Mouse (Mus musculus) gastrocnemius, postnatal 10 days (tissue): ENCODE results near the gene Ccdc148. TPM values are rescaled to one million over a fixed set of nuclear protein-coding genes. Genes with fewer than 3 reads are reported as not detected.
A peak's percentile ranks its signal among the peaks of the same experiment; 100 is the strongest.

Experiments used
- DNase-seq: peaks from one replicate; pipeline ENCODE4 v3.0.0; 2021; ENCODE audit warnings: mixed read lengths
- long read RNA-seq, 2 experiments: library from polyadenylated mRNA; stranded (forward); transcript quantifications; one replicate each; pipeline ENCODE4 v2.0.0; 2021
- total RNA-seq, 2 experiments: library from RNA; stranded (reverse); gene quantifications; 2 replicates each; pipeline ENCODE4 v1.2.3; 2021

The Ccdc148 gene
- total RNA-seq = under 1 TPM; 0.23 to 0.27 TPM
- long read RNA-seq, experiment 1 = 0 reads
- long read RNA-seq, experiment 2 = 0 reads

DNA sequence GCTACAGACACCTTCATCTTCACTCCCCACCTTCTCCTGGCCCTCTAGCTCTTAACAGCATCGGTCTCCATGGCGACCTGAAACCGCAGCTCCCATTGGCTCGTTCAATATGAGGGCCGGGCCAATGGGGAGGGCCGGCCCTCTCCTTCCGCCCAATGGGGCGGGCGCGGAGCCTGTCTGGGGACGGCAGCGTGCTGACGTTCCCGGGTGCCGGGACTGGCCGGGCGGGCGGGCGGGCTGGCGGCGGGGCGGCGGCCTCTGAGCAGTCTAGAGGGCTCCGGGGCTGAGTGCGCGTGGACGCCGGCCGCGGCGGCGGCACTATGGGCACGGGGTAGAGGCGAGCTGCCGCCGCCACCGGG is at the start of gene Ccdc148, which contains the start of gene Pkp4:
Gene Ccdc148 (minus strand): TSS at position 79 of the 359 bp plus-strand sequence.
Gene Pkp4 (plus strand): TSS at position 246 of the 359 bp plus-strand sequence.
- peak; percentile 89 for DNase-seq

DNA sequence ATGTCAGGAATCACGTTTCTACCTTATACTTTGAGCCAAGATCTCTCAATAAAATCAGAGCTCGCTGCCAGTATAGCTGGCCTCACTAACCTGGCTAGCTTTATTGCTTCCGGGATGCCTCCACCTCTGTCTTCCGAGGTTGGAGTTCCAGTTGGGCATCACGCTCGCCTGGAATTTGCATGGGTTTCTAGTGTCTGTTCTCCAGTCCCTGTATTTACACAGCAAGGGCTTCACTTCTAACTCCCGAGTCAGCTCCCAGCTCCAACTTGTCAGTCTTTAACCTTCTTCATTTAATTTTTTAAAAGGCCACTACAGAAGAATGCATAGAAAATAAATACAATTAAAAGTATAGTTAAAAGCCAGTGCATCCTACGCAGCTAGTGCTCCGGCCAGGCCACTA is 47.8 kb upstream of the Ccdc148 start:
- DNase-seq = no peak

DNA sequence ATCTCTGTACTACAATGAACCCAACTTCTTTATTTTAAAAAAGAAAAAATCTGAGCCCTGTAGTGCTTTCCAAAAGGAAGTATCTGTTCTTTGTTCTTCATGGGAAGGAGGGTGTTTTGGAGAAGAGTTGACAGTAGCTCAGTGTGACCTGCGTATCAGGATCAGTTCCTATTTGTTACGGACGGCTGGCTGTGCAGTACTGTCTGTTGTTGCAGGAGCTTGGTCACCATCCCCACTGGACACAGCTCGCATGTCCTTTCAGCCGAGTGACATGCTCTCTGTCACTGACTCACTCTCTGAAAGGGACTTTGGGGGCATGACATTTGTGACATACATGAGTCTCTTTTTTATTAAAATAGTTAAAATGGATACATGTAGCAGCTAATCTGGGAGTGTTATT is 47.2 kb upstream of the Ccdc148 start:
- no peak for DNase-seq

DNA sequence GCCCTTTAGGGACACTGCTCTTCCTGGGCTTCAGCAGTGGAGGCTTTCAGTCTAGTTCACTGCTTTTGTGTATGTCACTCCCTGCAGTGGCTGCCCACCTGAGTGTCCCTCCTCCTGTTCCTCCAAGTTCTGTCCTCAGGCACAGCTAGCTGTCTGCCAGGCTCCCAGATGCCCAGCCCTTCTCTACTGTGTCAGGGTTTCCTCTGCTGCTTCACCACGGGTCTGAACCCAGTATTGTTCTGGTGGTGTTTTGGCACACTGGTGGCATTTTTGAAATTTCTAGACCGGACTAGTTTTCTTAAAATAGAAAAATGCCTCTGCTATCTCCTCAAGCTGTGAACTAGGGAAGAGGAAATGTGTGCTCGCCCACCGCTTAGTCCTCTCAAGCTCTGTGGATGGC is 46.8 kb upstream of the Ccdc148 start:
- DNase-seq = no peak

DNA sequence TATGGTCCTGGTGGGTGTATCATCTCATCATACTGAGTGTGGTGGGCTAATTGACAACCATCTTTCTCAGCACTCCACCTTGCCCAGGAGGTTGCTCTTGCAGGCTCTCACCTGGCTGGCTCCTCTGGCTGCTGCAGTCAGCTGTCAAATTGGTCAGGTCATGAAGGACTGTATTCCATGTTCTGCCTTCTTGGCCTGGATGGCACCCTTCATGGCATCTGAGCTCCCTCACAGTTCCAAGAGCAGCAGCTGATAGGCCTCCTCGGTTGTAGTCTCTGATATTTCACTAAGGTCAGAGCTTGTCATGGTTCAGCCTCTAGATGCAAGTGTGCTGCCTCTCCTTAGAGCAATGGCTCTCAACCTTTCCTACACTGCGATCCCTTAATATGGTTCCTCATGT is 45.7 kb upstream of the Ccdc148 start:
- DNase-seq = no peak

DNA sequence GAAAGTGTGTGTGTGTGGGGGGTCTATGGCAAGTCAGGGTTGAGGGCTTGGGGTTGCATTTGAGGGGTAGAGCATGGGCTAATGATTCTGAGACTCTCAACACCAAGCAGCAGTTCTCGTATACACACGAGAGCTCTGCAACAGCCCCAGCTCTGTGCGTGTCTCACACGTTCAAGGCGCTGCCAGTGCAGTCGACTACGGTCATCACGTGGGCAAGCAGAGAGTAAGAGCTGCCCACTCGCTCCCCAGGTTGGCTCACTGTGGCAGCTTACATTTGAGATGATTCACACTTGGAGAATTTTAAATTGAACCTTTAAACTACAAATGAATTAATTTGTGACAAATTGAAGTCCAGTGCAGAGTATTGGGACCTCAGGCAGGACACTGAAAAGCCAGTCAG is 44.6 kb upstream of the Ccdc148 start:
- no peak for DNase-seq

DNA sequence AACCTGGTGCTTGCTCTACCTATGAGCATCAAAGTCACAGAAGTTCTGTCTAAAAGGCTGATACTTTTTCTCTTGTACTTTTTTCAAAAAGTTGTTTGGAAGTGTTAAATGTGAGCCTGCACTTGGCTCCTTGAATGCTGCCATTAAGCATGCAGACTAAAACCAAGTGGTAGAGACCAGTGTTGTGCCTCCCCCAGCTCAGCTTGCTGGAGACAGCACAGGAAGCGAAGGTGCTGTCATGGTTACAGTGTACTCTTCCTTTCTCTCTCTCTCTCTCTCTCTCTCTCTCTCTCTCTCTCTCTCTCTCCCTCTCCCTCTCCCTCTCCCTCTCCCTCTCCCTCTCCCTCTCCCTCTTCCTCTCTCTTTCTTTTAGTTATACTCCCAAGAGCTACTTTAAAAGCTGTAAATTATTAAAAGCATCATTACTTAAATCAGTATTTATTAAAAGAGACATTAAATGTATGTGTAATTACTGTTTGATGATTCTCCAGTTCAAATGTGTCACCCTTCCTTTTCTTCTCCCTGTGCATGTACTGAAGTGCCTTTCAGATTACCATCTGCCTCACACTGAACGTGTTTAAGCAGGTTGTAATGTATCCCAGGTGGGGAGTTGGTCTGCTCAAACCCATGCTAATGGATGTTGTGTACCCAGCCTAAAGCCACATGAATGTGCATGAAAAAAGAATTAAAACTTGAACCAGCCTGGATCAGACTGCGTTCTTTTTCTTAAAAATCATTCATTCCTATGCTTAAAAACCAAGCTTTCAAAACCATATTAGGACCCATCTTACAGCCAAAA is 43.3 kb upstream of the Ccdc148 start:
- no peak for DNase-seq

DNA sequence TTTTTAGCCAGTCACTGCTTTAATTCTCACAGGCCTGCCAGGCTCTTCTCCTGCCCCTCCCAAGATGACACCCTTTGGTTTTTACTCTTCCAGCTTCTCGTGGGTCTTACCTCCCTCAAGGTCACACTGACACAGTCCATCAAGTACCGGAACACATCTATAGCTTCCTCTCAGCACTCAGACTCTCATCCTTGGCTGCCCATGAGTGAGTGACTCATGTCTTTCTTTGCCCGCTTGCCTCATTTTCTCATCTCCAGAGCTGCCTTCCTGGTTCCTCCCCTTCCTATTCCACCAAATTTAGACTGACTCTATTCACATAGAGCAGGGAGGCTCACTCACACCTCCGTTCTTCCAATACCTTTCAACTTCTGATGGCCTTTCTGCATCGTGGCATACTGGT is 42.4 kb upstream of the Ccdc148 start:
- DNase-seq = no peak

DNA sequence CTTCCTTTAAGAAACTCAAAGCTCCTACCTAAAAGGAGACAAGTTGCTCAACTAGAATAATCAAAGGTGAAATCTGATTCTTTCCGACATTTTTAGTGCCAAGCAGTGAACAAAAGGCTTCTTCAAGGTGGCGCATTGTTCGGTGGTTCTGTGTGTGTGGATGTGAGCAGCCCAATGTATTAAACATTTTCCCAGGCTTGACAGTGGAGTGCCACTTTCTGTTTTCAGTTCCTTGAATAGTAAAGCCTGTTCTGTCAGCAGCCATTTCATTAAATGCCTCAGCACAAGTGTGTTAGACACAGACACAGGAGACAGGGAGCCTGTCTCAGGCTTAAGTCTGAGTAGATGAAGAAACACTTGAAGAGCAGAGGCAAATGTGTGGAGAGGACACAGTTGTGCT is 40.0 kb upstream of the Ccdc148 start:
- no peak for DNase-seq

DNA sequence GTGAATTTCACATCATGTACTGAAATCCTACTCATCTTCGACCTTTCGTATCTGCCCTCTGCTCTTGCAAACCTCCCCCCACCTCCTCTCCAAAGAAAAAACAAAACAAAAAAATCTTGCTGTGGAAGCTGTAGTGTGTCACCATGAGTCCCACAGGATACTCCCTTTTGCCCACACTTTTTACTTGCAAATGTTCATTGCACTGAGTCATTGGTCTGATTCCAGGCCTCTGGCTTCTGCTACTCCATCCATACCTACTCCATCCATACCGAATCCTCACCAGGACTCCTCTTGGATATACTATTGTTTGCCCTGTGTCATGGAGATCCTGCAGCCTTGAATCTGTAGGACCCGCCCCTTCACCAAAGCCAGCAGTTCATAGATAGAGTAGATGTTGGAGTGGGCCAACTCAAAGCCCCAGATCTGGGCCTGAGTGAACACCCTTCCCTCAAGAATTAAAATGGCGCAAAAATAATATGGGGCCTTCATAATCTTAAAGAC is 39.0 kb upstream of the Ccdc148 start:
- no peak for DNase-seq

DNA sequence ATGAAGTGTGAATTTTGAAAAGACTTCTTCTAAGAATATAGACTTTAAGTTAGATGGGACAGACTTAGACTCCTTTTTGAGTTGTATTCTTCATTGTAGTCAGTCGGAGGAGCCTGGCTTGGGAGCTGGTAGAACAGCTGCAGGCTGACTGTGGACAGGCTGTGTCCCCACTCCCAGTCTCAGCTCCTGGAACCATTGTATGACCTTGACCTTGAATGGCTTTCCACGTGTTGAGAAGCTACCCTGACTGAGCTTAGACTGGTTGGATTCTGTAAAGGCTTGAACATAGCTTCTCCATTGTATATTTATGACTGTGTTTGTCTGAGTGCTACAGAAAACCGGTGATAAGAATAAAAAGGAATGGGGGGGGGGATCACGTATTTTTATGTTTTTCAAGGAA is 36.7 kb upstream of the Ccdc148 start:
- no peak for DNase-seq

DNA sequence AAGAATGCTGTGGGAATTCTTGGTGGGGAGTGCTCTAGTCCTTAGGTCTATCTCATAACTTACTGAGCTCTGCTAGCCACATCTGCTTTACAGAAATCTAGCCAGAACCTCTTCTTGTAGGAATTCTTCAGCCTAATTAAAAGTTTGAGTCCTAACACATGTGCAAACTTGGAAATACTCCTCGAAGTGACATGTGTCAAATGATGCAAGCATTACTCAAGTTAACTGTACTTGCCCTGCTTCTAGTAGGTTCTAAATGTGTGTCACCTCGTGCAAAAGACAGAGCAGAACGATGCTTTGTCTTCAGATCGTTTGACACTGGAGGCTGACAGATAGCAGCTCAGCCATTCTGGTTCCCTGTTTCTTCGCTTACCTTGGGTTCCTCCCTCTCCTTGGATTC is 32.6 kb upstream of the Ccdc148 start:
- DNase-seq = no peak

DNA sequence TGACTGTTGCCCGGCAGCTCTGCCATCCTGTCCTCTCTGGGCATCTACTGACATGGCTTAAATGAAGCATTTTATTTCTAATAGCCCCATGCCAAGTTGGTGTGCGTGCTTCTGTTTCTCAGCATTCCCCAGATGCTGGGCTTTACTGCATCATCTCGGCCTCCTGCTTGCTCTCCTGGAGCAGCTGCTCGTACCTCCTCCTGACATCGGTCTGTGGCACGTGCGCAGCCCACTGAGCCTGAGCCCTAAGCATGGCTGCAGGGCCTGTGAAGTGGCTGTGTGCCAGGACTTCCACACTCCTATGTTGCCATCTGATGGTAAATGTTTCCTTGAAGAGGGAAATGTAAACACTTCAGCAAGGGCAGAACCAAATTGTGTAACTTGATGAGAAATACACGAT is 31.0 kb upstream of the Ccdc148 start:
- no peak for DNase-seq

DNA sequence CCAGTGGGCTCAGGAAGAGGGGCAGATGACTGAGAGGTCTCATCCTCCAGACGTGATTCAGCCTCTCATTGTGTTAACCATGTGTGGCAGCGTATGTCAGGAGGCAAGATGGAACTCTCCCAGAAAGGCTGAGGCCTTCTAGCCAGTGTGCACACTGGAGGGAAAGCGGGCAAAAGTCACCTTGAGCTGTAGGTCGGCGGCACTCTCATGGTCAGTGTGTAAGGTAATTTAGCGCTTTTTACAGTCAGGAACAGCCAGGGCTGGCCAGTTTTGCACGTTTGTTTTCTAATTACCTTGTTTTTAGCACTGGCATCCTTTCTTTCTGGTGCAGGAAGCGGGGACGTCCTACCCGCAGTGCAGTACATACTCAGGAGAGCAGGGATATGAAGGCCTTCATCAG is 29.7 kb upstream of the Ccdc148 start:
- no peak for DNase-seq

DNA sequence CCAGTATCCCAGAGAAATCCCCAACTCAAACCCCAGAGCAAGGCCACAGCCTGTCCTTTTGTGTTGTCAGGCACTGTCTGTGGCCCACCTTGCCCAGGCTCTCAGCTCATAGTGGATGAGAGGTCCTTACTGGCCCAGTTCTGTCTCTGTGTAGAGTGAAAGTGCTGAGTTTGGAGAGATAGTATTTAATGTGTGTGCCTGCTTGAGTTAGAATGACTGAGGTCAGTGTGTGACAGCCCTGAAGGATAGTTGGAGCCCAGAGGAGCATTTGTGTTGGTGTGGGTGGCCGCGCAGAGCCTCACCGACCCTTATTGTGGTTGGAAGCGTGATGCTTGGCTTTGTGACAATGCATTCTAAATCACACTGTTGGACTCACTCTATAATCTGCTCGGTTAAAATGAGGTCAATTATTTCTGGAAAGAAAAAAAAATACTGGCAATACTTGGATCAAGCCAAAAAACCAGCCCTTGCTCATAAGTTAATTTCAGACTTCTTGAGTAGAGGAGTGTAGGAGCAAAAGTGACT is 29.2 kb upstream of the Ccdc148 start:
- DNase-seq = no peak

DNA sequence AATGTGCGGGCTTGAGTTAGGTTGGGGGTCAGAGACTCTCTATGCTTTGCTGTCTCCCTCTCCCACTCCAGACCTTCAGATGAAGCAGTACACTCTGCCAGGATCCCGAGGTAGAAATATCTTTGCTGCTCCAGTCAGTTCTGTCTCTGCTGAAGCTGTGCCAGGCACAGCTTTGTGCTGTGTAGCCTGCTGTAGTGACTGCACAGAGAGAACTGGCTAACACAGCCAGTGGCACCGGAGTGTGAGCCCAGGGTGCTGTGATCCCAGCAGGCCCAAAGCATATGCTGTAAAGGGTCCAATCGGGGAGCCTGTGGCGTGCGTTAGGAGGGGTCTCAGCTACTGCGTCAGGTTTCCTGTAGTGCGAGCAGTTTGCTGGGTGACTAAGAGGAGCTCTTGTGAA is 27.8 kb upstream of the Ccdc148 start:
- no peak for DNase-seq

DNA sequence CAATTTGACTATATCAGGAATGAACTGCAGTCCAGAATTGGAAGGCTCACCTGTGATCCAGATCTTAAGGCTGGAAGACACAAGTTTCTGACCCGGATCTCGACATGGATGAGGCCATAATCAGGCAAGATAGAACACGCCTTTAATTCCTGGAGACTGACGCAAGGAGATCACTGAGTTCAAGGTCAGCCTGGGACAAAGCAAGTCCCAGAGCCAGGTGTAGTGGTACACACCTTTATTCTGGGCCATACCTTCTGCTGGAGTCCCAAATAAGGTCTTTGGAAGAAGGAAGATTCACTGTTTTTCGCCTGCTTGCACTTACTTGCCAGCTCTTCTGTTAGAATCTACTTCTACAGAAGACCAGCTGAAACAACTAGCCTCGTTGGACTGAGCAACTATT is 26.5 kb upstream of the Ccdc148 start:
- no peak for DNase-seq

DNA sequence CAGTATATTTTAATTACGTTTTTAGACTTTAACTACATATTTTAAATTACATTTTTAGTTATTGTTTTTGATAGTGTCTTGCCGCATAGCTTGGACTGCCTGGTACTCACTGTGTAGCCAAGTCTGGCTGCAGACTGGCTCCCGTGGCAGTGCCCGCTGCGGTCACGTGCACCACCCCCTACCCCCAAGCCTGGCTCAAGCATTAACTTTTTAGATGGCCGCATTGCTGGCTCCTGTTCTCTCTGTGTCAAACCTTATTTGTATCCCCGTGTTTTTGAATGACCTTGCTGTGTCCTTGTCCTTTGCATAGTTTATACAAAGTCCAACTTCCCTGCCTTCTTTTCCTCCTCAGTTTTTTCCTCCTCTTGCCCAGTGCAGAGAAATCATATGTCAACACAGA is 25.6 kb upstream of the Ccdc148 start:
- DNase-seq = no peak

DNA sequence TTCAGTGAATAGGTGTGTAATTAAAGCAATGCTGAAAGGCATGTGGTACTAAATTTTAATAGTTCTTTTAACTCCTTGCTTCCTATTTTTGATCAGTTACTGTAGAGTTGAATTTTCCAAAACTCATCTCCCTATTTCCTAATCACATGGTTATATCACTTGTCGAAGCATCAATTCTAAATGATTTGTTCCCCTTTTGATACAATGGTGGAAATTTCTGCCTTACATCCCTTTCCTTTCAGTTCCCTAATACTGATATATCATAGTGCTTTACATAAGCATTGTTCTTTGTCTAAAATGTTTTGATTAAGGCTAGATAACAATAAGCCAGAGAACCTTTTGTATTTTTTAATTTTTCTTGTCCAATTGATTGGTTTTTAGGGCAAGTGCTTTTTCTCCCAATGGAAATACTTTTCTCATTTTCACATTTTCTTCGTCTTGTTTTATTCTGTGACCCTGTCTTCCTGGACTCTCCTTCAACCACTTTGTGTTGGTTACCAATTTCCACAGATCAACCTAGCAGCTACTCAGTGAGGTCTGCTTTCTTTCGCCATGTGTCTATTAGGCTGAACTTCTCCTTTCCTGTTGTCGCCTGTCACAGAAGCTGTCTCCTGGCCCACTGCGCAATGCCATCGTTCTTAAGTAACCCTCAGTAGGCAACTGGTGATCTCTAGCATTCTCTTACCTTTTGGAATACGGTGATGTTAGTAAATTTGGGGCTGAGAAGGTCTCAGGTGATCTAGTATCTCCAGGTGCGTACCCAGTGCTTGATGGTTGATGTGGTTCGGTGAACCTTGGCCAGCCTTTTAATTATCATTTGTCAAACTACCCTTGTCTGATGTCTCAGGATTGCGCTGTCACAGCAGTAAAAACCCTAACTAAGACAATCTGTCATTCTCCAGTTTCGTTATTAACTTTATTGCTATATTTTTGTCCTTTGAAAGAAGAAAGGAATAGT is 23.9 kb upstream of the Ccdc148 start:
- DNase-seq = no peak

DNA sequence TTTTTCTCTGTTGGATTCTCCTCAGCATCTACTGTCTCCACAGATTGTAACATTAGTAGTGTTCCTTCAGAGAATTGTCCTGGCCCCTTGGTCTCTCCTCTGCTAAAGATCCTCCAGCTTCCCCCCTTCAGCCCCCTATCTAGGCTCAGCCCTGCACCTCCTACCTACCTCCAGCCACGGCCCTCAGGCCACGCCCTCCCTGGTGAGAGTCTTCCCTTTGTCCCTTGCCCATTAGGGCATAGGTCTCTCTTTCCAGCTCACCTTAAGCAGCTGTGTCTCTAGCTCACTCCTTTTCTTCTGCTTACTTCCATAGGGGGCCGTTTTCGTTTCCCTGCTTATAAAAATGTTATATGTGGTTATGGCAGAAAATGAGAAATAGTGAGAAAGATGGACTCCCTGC is 23.1 kb upstream of the Ccdc148 start:
- DNase-seq = no peak

DNA sequence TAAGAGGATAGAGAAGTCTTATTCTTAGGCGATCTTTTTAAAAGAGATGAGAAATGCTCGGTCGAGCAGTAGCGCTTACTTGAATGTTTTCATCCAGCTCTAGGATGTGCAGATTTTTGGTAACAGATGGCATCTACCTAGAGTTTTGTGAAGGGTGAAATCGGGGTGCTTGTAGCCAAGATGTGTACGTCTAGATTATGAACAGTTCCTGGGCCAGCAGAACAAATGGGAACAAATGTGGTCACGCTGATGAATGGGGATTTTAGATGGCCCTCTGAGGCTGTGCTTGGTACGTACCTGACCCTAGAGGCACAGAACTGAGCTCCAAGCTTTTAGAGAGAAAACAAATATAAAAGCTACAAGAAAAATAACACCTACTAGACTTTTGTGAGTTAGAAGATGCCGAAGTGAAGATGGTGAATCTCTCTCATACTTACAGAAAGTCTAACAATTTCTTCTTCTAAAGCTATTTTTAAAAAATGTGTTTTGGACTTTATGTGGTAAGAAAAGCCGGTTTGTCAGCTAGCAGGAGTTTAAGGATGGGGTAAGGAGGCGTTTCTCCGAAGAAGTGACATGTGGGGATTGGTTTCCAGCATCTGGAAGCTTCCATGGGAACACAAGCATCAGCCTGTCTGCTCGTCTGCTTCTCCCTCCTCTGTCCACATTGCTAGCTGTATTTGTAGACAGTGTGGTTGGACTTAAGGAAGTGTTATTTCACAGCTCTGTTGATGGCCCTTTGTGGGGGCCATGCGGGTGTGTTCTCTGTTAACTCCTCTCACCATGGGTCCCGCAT is 21.0 kb upstream of the Ccdc148 start:
- DNase-seq = no peak

DNA sequence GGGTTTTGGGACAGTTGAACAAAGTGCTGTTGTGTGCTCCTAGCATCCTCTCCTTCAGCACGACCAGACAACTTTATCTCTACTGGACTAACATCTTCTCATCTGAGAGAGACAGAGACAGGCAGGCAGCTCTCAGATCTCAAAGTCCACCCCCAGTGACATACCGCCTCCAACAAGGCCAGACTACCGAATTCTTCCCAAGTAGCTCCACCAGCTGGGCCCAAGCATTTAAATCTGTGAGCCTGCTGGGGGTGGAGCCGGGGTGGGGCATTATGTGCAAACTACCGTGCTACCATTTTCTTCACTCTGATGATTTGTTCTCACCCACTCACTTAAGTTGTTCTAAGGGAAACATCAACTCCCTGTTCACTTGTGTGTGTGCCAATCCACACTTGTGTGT is 19.0 kb upstream of the Ccdc148 start:
- DNase-seq = no peak
